Mouse (Mus musculus) gastrocnemius, postnatal 4 days (tissue): Measurements from ENCODE around the gene Capn5. TPM values are rescaled to one million over a fixed set of nuclear protein-coding genes. Genes with fewer than 3 reads are reported as not detected.

Experiments
- total RNA-seq, 2 experiments: library from RNA; stranded (reverse); gene quantifications; 2 replicates each; pipeline ENCODE4 v1.2.3; 2021

Gene Capn5
- total RNA-seq, 2 experiments from 2014 or later, result 6.8 to 8.6 TPM

Other genes with a start within 250 kb of the Capn5 start
- 1 to 10 TPM; 7.0 to 7.1 TPM for gene Myo7a, start 58.8 kb downstream of the Capn5 start, total RNA-seq
- gene Omp, start 32.8 kb downstream of the Capn5 start, total RNA-seq, result under 1 TPM; 0.32 to 0.36 TPM
- gene B3gnt6, start 21.2 kb upstream of the Capn5 start, total RNA-seq, result not detected
- 10 to 100 TPM in 1 of 2 experiments, 1 to 10 TPM in 1; 7.7 to 11.7 TPM for gene Acer3, start 142.9 kb upstream of the Capn5 start, total RNA-seq
- 10 to 100 TPM; 16.4 to 19.3 TPM for gene Tsku, start 183.1 kb upstream of the Capn5 start, total RNA-seq